Mouse (Mus musculus) stomach, postnatal 0 days (tissue): Measurements from ENCODE around the gene Nell2. TPM values are rescaled to one million over a fixed set of nuclear protein-coding genes. Genes with fewer than 3 reads are reported as not detected.

ENCODE experiments used
- ATAC-seq: fragments of 200-750 bp; cut with Nextera tagmentation; 2 replicates; pipeline ENCODE4 v1.8.0; 2017; ENCODE audit not compliant: low FRiP score, low TSS enrichment
- DNase-seq: peaks from one replicate; pipeline ENCODE4 v3.0.0-alpha.2; 2016; ENCODE audit warnings: low spot score
- H3K27ac ChIP-seq: fragments of 300-500 bp; sonication (generic); replicated peaks from 2 replicates; pipeline ENCODE4 v1.5.1; 2014; ENCODE audit warnings: mild to moderate bottlenecking, control low read depth
- H3K27me3 ChIP-seq: fragments of 300-500 bp; sonication (generic); 2 replicates; pipeline ENCODE4 v1.6.1; 2014; ENCODE audit warnings: low read length; ENCODE audit not compliant: control insufficient read depth, insufficient read depth
- H3K36me3 ChIP-seq: fragments of 300-500 bp; sonication (generic); 2 replicates; pipeline ENCODE4 v1.6.1; 2014; ENCODE audit warnings: low read length, mixed read lengths; ENCODE audit not compliant: control insufficient read depth, insufficient read depth
- H3K4me1 ChIP-seq: fragments of 300-500 bp; sonication (generic); replicated peaks from 2 replicates; pipeline ENCODE4 v1.6.1; 2014; ENCODE audit warnings: antibody characterized with exemption; ENCODE audit not compliant: control insufficient read depth, insufficient read depth
- H3K4me2 ChIP-seq: fragments of 300-500 bp; sonication (generic); replicated peaks from 2 replicates; pipeline ENCODE4 v1.6.1; 2014; ENCODE audit warnings: low read depth, mild to moderate bottlenecking, control low read depth, moderate library complexity
- H3K4me3 ChIP-seq: fragments of 300-500 bp; sonication (generic); 2 replicates; pipeline ENCODE4 v1.5.1; 2014; ENCODE audit warnings: low read depth, low read length, control low read depth
- H3K9ac ChIP-seq: fragments of 300-500 bp; sonication (generic); 2 replicates; pipeline ENCODE4 v1.6.1; 2014; ENCODE audit warnings: mild to moderate bottlenecking, low read length, control low read depth, mixed read lengths
- H3K9me3 ChIP-seq: fragments of 300-500 bp; sonication (generic); 2 replicates; pipeline ENCODE4 v1.6.1; 2016; ENCODE audit warnings: low read length; ENCODE audit not compliant: control insufficient read depth
- CTCF ChIP-seq: IDR thresholded peaks from 2 replicates; pipeline ENCODE4 v1.5.1; 2016; ENCODE audit warnings: antibody characterized with exemption, low read depth, mild to moderate bottlenecking, moderate library complexity
- EP300 ChIP-seq: optimal IDR thresholded peaks from 2 replicates; pipeline ENCODE3; 2016; ENCODE audit warnings: antibody characterized with exemption
- WGBS: fragments of 180-500 bp; shearing (Covaris S2); extraction: QIAGEN DNeasy Blood & Tissue Kit; methylation state at CpG from one replicate; pipeline ENCODE4 v1.1.7; 2014; 5-methylcytosine and 5-hydroxymethylcytosine counted together
- polyA plus RNA-seq: library from polyadenylated mRNA; unstranded; fragments of >200 nt; fragmentation: Nextera tagmentation; extraction: Ambion mirVana; gene quantifications from 2 replicates; pipeline ENCODE4 v1.2.1, GENCODE M21; 2015

The Nell2 gene
- polyA plus RNA-seq, 1 experiment from 2014 or later, result 5.8 TPM

GRCm38 (mm10) chr15:95430000-95430399 is 98.4 kb downstream of the Nell2 start:
- Histone ChIP-seq H3K4me1 (no peaks in the 10 kb centered on the region), H3K27ac (no peak overlapping the region), H3K36me3 (no peaks in the 10 kb centered on the region), H3K4me3 (no peak overlapping the region), H3K27me3 (no peaks in the 10 kb centered on the region), H3K9ac (no peak overlapping the region), H3K4me2 (no peak overlapping the region), H3K9me3 (no peaks in the 10 kb centered on the region)
- ATAC-seq (no peak), DNase-seq (no peak)
- TF ChIP-seq EP300, result no peak
- no peak for TF ChIP-seq CTCF
- WGBS, result 96% methylated on average over 8 of the region's 8 CpGs

- Histone ChIP-seq H3K9ac (no peak overlapping the region), H3K36me3 (no peaks in the 10 kb centered on the region), H3K4me3 (no peak overlapping the region), H3K4me2 (no peak overlapping the region), H3K9me3 (no peaks in the 10 kb centered on the region), H3K4me1 (no peaks in the 10 kb centered on the region), H3K27ac (no peak overlapping the region), H3K27me3 (no peaks in the 10 kb centered on the region)
- TF ChIP-seq EP300 (no peak), CTCF (no peak)
- WGBS, result 65% methylated on average over 7 of the region's 7 CpGs
- ATAC-seq (no peak), DNase-seq (no peak)
These were observed 100.2 kb downstream of the Nell2 start for GRCm38 (mm10) chr15:95428003-95428663.

GRCm38 (mm10) chr15:95425085-95425484 is 103.3 kb downstream of the Nell2 start:
- H3K36me3 ChIP-seq, result no peaks in the 10 kb centered on the region
- H3K27me3 ChIP-seq, result no peaks in the 10 kb centered on the region
- no peak overlapping the region for H3K4me2 ChIP-seq
- no peak overlapping the region for H3K9ac ChIP-seq
- DNase-seq, result no peak
- H3K4me3 ChIP-seq, result no peak overlapping the region
- no peak for ATAC-seq
- no peaks in the 10 kb centered on the region for H3K9me3 ChIP-seq
- no peak overlapping the region for H3K27ac ChIP-seq
- 86% methylated on average over 7 of the region's 7 CpGs for WGBS
- H3K4me1 ChIP-seq, result no peaks in the 10 kb centered on the region
- no peak for TF ChIP-seq CTCF
- no peak for TF ChIP-seq EP300

- Histone ChIP-seq H3K4me2 (no peak overlapping the region), H3K9me3 (no peaks in the 10 kb centered on the region), H3K27me3 (no peaks in the 10 kb centered on the region), H3K4me3 (no peak overlapping the region), H3K9ac (no peak overlapping the region), H3K4me1 (no peaks in the 10 kb centered on the region), H3K36me3 (no peaks in the 10 kb centered on the region), H3K27ac (no peak overlapping the region)
- WGBS, result 85% methylated on average over 15 of the region's 15 CpGs
- ATAC-seq (no peak), DNase-seq (no peak)
- TF ChIP-seq EP300 (no peak), CTCF (no peak)
These were observed 106.0 kb downstream of the Nell2 start for GRCm38 (mm10) chr15:95422226-95422950.

GRCm38 (mm10) chr15:95418641-95419040 is 109.7 kb downstream of the Nell2 start:
- ATAC-seq (no peak), DNase-seq (no peak)
- Histone ChIP-seq H3K4me3 (no peak overlapping the region), H3K4me1 (no peaks in the 10 kb centered on the region), H3K27me3 (no peaks in the 10 kb centered on the region), H3K27ac (no peak overlapping the region), H3K36me3 (no peaks in the 10 kb centered on the region), H3K9me3 (no peaks in the 10 kb centered on the region), H3K4me2 (no peak overlapping the region), H3K9ac (no peak overlapping the region)
- 84% methylated on average over 4 of the region's 4 CpGs for WGBS
- TF ChIP-seq CTCF, result no peak
- no peak for TF ChIP-seq EP300
